Mouse (Mus musculus) testis, adult 2 months (tissue): ENCODE measurements at regions not wholly inside any gene's neighbourhood (a gene's known extent, or its start where the extent isn't known, plus 50 kb on each side); places are given as distances from the start of the nearest gene placed in this dataset.
"Not testable (repeated sequence)": the region's sequence is repeated elsewhere in the genome, so short reads cannot be mapped to it uniquely, and the experiment has no call there.

ENCODE experiments used
- H3K27ac ChIP-seq: fragments of 200-500 bp; 2 replicates; pipeline ENCODE4 v1.5.1; 2012; ENCODE audit warnings: low read depth, low read length; ENCODE audit not compliant: control insufficient read depth, insufficient read depth
- H3K27me3 ChIP-seq: fragments of 200-500 bp; 2 replicates; pipeline ENCODE4 v1.6.1; 2012; ENCODE audit warnings: mild to moderate bottlenecking, low read length, moderate library complexity; ENCODE audit not compliant: control insufficient read depth, insufficient read depth
- H3K36me3 ChIP-seq: fragments of 200-500 bp; 2 replicates; pipeline ENCODE4 v1.6.1; 2012; ENCODE audit warnings: mild to moderate bottlenecking, low read length; ENCODE audit not compliant: control insufficient read depth, insufficient read depth
- H3K4me1 ChIP-seq: fragments of 200-500 bp; 2 replicates; pipeline ENCODE4 v1.6.1; 2012; ENCODE audit warnings: low read length; ENCODE audit not compliant: control insufficient read depth, insufficient read depth
- H3K4me3 ChIP-seq: fragments of 200-500 bp; 2 replicates; pipeline ENCODE4 v1.5.1; 2012; ENCODE audit warnings: low read depth, mild to moderate bottlenecking, low read length, moderate library complexity, mixed read lengths; ENCODE audit not compliant: control insufficient read depth
- CTCF ChIP-seq: fragments of 200-500 bp; IDR thresholded peaks from 2 replicates; pipeline ENCODE4 v1.5.1; 2012; ENCODE audit warnings: low read depth, mild to moderate bottlenecking, inconsistent platforms, low read length, moderate library complexity; ENCODE audit not compliant: control insufficient read depth, insufficient read depth, insufficient replicate concordance
- POLR2A ChIP-seq: fragments of 200-500 bp; IDR thresholded peaks from 2 replicates; pipeline ENCODE4 v1.6.1; 2012; ENCODE audit warnings: low read depth, mild to moderate bottlenecking, inconsistent platforms, low read length, moderate library complexity; ENCODE audit not compliant: control insufficient read depth

GRCm38 (mm10) chr3:3302657-3303056 is 2447.9 kb upstream of the Gm8797 start:
- not testable (repeated sequence) for H3K4me3 ChIP-seq, H3K27ac ChIP-seq, H3K27me3 ChIP-seq, H3K4me1 ChIP-seq, H3K36me3 ChIP-seq
- peak; percentile 43; the same call in 1 of the 2 replicates for TF ChIP-seq CTCF

GRCm38 (mm10) chr3:3308461-3308860 is 2442.1 kb upstream of the Gm8797 start:
- H3K27me3 ChIP-seq, result no peaks in the 10 kb centered on the region
- no peaks in the 10 kb centered on the region for H3K36me3 ChIP-seq
- H3K4me1 ChIP-seq, result peaks cover 3% of the 10 kb centered on the region
- TF ChIP-seq CTCF (no peak), POLR2A (no peak)
- no peak overlapping the region for H3K27ac ChIP-seq
- H3K4me3 ChIP-seq, result peak overlapping the region; percentile 72

DNA sequence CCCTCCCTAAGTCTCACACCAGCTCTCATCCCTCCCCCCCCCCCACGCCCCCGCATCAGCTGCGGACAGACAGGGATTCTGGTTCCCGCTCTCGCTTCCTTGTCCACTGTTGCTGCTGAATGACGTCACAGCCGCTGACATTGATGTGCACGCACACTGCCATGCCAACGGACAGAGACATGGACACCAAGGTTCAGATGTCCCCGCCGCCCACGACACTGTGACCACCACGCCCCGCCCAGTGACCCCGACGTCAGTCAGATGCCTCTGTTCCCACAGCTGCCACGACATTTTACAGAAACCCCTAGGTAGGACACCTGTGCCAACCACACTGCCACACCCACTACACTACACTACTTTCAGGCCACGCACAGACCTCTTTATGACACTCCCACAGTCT is 2441.6 kb upstream of the Gm8797 start:
- peaks cover 3% of the 10 kb centered on the region for H3K4me1 ChIP-seq
- peak overlapping the region; percentile 72 for H3K4me3 ChIP-seq
- H3K27ac ChIP-seq, result no peak overlapping the region; the same call in 1 of the 2 replicates
- H3K27me3 ChIP-seq, result no peaks in the 10 kb centered on the region
- TF ChIP-seq CTCF (no peak), POLR2A (peak; percentile 62; the same call in 1 of the 2 replicates)
- H3K36me3 ChIP-seq, result no peaks in the 10 kb centered on the region

- Histone ChIP-seq H3K4me3 (no peak overlapping the region), H3K27ac (no peak overlapping the region), H3K36me3 (no peaks in the 10 kb centered on the region), H3K4me1 (peaks cover 3% of the 10 kb centered on the region), H3K27me3 (no peaks in the 10 kb centered on the region)
- TF ChIP-seq POLR2A (no peak), CTCF (no peak)
Measured at GRCm38 (mm10) chr3:3310811-3311210, 2439.8 kb upstream of the Gm8797 start.

GRCm38 (mm10) chr3:3349634-3350033 is 2401.0 kb upstream of the Gm8797 start:
- Histone ChIP-seq H3K36me3 (no peaks in the 10 kb centered on the region), H3K4me3 (no peak overlapping the region), H3K27me3 (no peaks in the 10 kb centered on the region), H3K4me1 (no peaks in the 10 kb centered on the region), H3K27ac (no peak overlapping the region)
- TF ChIP-seq CTCF (no peak), POLR2A (no peak)

DNA sequence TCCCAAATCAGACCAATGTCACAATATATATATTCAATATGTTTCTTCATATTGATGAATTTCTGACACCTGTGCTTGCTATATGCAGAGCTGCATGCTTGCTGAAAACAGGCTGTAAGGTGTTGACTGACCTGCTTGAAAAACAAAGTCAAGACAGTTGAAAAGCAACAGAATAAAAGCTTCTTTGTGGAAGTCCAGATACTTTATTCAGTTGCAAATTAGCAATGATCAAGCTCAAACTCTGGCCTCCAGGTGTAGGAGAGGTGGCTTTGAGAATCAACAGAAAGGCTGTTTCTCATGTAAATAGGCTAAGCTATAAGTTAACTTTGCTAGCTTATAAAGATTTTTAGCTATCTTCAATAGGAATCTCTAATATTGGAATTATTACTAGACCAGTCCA is 2379.7 kb upstream of the Gm8797 start:
- not testable (repeated sequence) for H3K4me1 ChIP-seq, H3K4me3 ChIP-seq, H3K27ac ChIP-seq, H3K27me3 ChIP-seq, H3K36me3 ChIP-seq

- Histone ChIP-seq H3K4me3 (no peak overlapping the region), H3K27me3 (no peaks in the 10 kb centered on the region), H3K27ac (no peak overlapping the region), H3K4me1 (no peaks in the 10 kb centered on the region), H3K36me3 (no peaks in the 10 kb centered on the region)
- TF ChIP-seq CTCF (no peak), POLR2A (no peak)
Measured at GRCm38 (mm10) chr3:3388056-3388770, 2362.4 kb upstream of the Gm8797 start.
